Mouse (Mus musculus): ENCODE measurements at regions not wholly inside any gene's neighbourhood (a gene's known extent, or its start where the extent isn't known, plus 50 kb on each side); places are given as distances from the start of the nearest gene placed in this dataset.

- Histone ChIP-seq H3K4me3 (replicated peaks; ENCODE audit: low read length) (no peak overlapping the region), H3K36me3 (ENCODE audit: control insufficient read depth, insufficient read depth, low read length) (no peaks in the 10 kb centered on the region), H3K4me2 (ENCODE audit: low read depth, low read length) (no peak overlapping the region), H3K27ac (ENCODE audit: low read length) (no peak overlapping the region), H3K27me3 (ENCODE audit: control insufficient read depth, insufficient read depth, low read length) (no peaks in the 10 kb centered on the region), H3K9ac (ENCODE audit: low read length) (no peak overlapping the region), H3K4me1 (ENCODE audit: control insufficient read depth, insufficient read depth, low read length) (no peaks in the 10 kb centered on the region), H3K9me3 (replicated peaks; ENCODE audit: control insufficient read depth, low read length) (no peaks in the 10 kb centered on the region)
- no peak for ATAC-seq (ENCODE audit: insufficient read depth, low FRiP score)
- 90% methylated on average over 9 of the region's 9 CpGs for WGBS
These were observed 145.5 kb downstream of the Ppp4r2 start for GRCm38 (mm10) chr6:100978727-100979460.

DNA sequence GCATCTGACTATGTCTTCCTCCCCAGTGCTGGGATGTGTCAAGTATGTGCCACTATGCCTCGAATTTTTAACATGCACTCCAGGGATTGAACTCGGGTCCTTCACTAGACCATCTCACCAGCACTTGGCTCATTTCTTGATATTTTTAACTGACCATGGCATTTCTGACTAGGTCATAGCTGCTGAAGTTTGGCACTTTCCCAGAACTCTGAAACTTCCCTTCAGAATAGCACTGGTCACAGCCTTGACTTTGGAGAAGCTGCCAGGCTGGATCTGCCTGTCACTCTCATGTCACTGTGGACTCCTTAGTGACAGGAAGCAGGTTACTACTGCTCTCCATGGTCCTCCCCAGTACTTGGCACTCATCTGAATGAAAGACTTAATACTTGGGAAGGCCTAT, 146.7 kb downstream of the Ppp4r2 start:
- Histone ChIP-seq H3K36me3 (ENCODE audit: control insufficient read depth, insufficient read depth, low read length) (no peaks in the 10 kb centered on the region), H3K4me3 (replicated peaks; ENCODE audit: low read length) (no peak overlapping the region), H3K27ac (ENCODE audit: low read length) (no peak overlapping the region), H3K9ac (ENCODE audit: low read length) (no peak overlapping the region), H3K9me3 (replicated peaks; ENCODE audit: control insufficient read depth, low read length) (no peaks in the 10 kb centered on the region), H3K27me3 (ENCODE audit: control insufficient read depth, insufficient read depth, low read length) (no peaks in the 10 kb centered on the region), H3K4me1 (ENCODE audit: control insufficient read depth, insufficient read depth, low read length) (peaks cover 4% of the 10 kb centered on the region; the same call in 1 of the 2 replicates), H3K4me2 (ENCODE audit: low read depth, low read length) (no peak overlapping the region)
- ATAC-seq (ENCODE audit: insufficient read depth, low FRiP score), result no peak
- WGBS, result 84% methylated on average over 2 of the region's 2 CpGs

- Histone ChIP-seq H3K9ac (ENCODE audit: low read length) (no peak overlapping the region), H3K4me3 (replicated peaks; ENCODE audit: low read length) (no peak overlapping the region), H3K27me3 (ENCODE audit: control insufficient read depth, insufficient read depth, low read length) (no peaks in the 10 kb centered on the region), H3K4me2 (ENCODE audit: low read depth, low read length) (no peak overlapping the region), H3K4me1 (ENCODE audit: control insufficient read depth, insufficient read depth, low read length) (peaks cover 4% of the 10 kb centered on the region; the same call in 1 of the 2 replicates), H3K36me3 (ENCODE audit: control insufficient read depth, insufficient read depth, low read length) (no peaks in the 10 kb centered on the region), H3K27ac (ENCODE audit: low read length) (no peak overlapping the region), H3K9me3 (replicated peaks; ENCODE audit: control insufficient read depth, low read length) (no peaks in the 10 kb centered on the region)
- no peak; the same call in 1 of the 2 replicates for ATAC-seq (ENCODE audit: insufficient read depth, low FRiP score)
- WGBS, result 33% methylated on average over 7 of the region's 7 CpGs
These were observed 151.4 kb downstream of the Ppp4r2 start for GRCm38 (mm10) chr6:100984861-100985260.

- H3K27ac ChIP-seq (ENCODE audit: low read length), result no peak overlapping the region
- H3K27me3 ChIP-seq (ENCODE audit: control insufficient read depth, insufficient read depth, low read length), result no peaks in the 10 kb centered on the region
- no peaks in the 10 kb centered on the region for H3K36me3 ChIP-seq (ENCODE audit: control insufficient read depth, insufficient read depth, low read length)
- H3K4me2 ChIP-seq (ENCODE audit: low read depth, low read length), result no peak overlapping the region
- H3K4me3 ChIP-seq (replicated peaks; ENCODE audit: low read length), result no peak overlapping the region
- H3K9me3 ChIP-seq (replicated peaks; ENCODE audit: control insufficient read depth, low read length), result no peaks in the 10 kb centered on the region
- 53% methylated on average over 5 of the region's 5 CpGs for WGBS
- no peak for ATAC-seq (ENCODE audit: insufficient read depth, low FRiP score)
- H3K4me1 ChIP-seq (ENCODE audit: control insufficient read depth, insufficient read depth, low read length), result peaks cover 4% of the 10 kb centered on the region; the same call in 1 of the 2 replicates
- H3K9ac ChIP-seq (ENCODE audit: low read length), result no peak overlapping the region
These were observed 152.0 kb downstream of the Ppp4r2 start for GRCm38 (mm10) chr6:100985334-100985937.

DNA sequence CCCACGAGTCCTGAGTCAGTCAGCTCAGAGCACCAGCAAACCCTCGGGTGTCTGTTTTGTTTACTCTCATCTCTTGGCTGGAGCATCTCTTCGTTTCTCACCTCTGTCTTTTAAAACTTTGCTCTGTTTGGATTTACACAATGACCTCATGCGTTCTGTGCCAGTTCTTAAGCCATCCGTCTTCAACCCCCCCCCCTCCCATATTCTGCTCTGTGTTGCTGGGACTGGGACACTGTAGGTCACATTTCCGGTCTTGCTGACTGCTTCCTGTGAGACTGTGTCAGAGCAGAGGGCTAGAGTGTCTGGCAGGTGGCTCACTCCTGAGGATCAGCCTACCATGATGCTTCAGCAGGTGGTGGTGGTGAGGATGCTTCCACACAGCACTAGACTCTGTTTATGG, 155.1 kb downstream of the Ppp4r2 start:
- Histone ChIP-seq H3K9me3 (replicated peaks; ENCODE audit: control insufficient read depth, low read length) (no peaks in the 10 kb centered on the region), H3K4me2 (ENCODE audit: low read depth, low read length) (no peak overlapping the region), H3K36me3 (ENCODE audit: control insufficient read depth, insufficient read depth, low read length) (no peaks in the 10 kb centered on the region), H3K4me1 (ENCODE audit: control insufficient read depth, insufficient read depth, low read length) (peaks cover 4% of the 10 kb centered on the region; the same call in 1 of the 2 replicates), H3K9ac (ENCODE audit: low read length) (no peak overlapping the region), H3K27me3 (ENCODE audit: control insufficient read depth, insufficient read depth, low read length) (no peaks in the 10 kb centered on the region), H3K27ac (ENCODE audit: low read length) (no peak overlapping the region), H3K4me3 (replicated peaks; ENCODE audit: low read length) (no peak overlapping the region)
- WGBS, result 26% methylated on average over 6 of the region's 6 CpGs
- no peak for ATAC-seq (ENCODE audit: insufficient read depth, low FRiP score)

- Histone ChIP-seq H3K36me3 (ENCODE audit: control insufficient read depth, insufficient read depth, low read length) (no peaks in the 10 kb centered on the region), H3K9me3 (replicated peaks; ENCODE audit: control insufficient read depth, low read length) (no peaks in the 10 kb centered on the region), H3K9ac (ENCODE audit: low read length) (no peak overlapping the region), H3K4me2 (ENCODE audit: low read depth, low read length) (no peak overlapping the region), H3K4me1 (ENCODE audit: control insufficient read depth, insufficient read depth, low read length) (no peaks in the 10 kb centered on the region), H3K4me3 (replicated peaks; ENCODE audit: low read length) (no peak overlapping the region), H3K27me3 (ENCODE audit: control insufficient read depth, insufficient read depth, low read length) (no peaks in the 10 kb centered on the region), H3K27ac (ENCODE audit: low read length) (no peak overlapping the region)
- ATAC-seq (ENCODE audit: insufficient read depth, low FRiP score), result no peak
- WGBS, result 89% methylated on average over 1 of the region's 1 CpGs
These were observed 160.0 kb downstream of the Ppp4r2 start for GRCm38 (mm10) chr6:100993421-100993820.

DNA sequence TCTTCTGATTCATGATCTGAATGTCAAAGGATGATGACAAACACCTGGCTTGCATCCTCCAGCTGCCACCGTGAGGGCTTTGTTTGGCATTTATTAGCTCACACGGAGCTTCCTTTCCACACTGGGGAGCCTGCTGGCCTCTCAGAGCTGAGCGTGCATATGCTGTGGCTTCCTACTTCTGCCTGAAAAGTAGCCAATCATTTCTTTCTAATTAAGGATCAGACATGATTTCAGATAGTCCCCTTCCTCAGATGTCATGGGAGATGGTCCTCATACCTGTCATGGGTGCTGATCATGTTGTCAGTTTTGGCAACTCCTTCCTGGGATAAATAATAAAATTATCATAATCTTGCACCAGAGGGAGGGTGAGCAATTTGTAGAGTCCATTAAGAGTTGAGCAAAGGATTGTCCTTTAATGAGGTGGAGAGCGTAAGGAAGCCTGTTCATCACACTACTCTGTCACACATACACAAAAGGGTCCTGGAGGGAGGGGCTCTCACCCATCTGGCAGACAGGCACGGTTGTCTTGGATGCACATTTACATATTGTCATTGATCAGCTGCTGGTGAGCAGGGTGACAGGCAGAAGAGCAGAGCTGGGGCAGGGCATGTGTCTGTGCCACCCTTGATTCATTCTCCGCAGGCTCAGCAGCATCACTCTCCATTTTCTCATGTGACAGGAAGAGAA, 162.6 kb downstream of the Ppp4r2 start:
- Histone ChIP-seq H3K9ac (ENCODE audit: low read length) (no peak overlapping the region), H3K4me1 (ENCODE audit: control insufficient read depth, insufficient read depth, low read length) (no peaks in the 10 kb centered on the region), H3K4me3 (replicated peaks; ENCODE audit: low read length) (no peak overlapping the region), H3K27ac (ENCODE audit: low read length) (no peak overlapping the region), H3K4me2 (ENCODE audit: low read depth, low read length) (no peak overlapping the region), H3K9me3 (replicated peaks; ENCODE audit: control insufficient read depth, low read length) (no peaks in the 10 kb centered on the region), H3K36me3 (ENCODE audit: control insufficient read depth, insufficient read depth, low read length) (no peaks in the 10 kb centered on the region), H3K27me3 (ENCODE audit: control insufficient read depth, insufficient read depth, low read length) (no peaks in the 10 kb centered on the region)
- WGBS, result 43% methylated on average over 6 of the region's 6 CpGs
- ATAC-seq (ENCODE audit: insufficient read depth, low FRiP score), result no peak

- whole genome bisulfite sequencing, result 72% methylated on average over 1 of the region's 1 CpGs
- no peaks in the 10 kb centered on the region for H3K36me3 ChIP-seq (ENCODE audit: control insufficient read depth, insufficient read depth, low read length)
These were observed 164.9 kb downstream of the Ppp4r2 start for GRCm38 (mm10) chr6:100998285-100998684.

GRCm38 (mm10) chr6:101003901-101004300, 170.5 kb downstream of the Ppp4r2 start:
- H3K36me3 ChIP-seq (ENCODE audit: control insufficient read depth, insufficient read depth, low read length), result no peaks in the 10 kb centered on the region
- H3K4me2 ChIP-seq (ENCODE audit: low read depth, low read length), result no peak overlapping the region
- no peak overlapping the region for H3K4me3 ChIP-seq (replicated peaks; ENCODE audit: low read length)
- no peak for ATAC-seq (ENCODE audit: insufficient read depth, low FRiP score)
- no peak overlapping the region for H3K27ac ChIP-seq (ENCODE audit: low read length)
- no peaks in the 10 kb centered on the region for H3K9me3 ChIP-seq (replicated peaks; ENCODE audit: control insufficient read depth, low read length)
- WGBS, result 73% methylated on average over 1 of the region's 1 CpGs
- H3K4me1 ChIP-seq (ENCODE audit: control insufficient read depth, insufficient read depth, low read length), result no peaks in the 10 kb centered on the region
- H3K27me3 ChIP-seq (ENCODE audit: control insufficient read depth, insufficient read depth, low read length), result no peaks in the 10 kb centered on the region
- no peak overlapping the region for H3K9ac ChIP-seq (ENCODE audit: low read length)

More at GRCm38 (mm10) chr6:100998285-100998684, 164.9 kb downstream of the Ppp4r2 start:
- no peak overlapping the region for H3K4me3 ChIP-seq (replicated peaks; ENCODE audit: low read length)
- no peaks in the 10 kb centered on the region for H3K4me1 ChIP-seq (ENCODE audit: control insufficient read depth, insufficient read depth, low read length)
- H3K4me2 ChIP-seq (ENCODE audit: low read depth, low read length), result no peak overlapping the region
- H3K27me3 ChIP-seq (ENCODE audit: control insufficient read depth, insufficient read depth, low read length), result no peaks in the 10 kb centered on the region
- H3K9ac ChIP-seq (ENCODE audit: low read length), result no peak overlapping the region
- H3K27ac ChIP-seq (ENCODE audit: low read length), result no peak overlapping the region
- ATAC-seq (ENCODE audit: insufficient read depth, low FRiP score), result no peak
- no peaks in the 10 kb centered on the region for H3K9me3 ChIP-seq (replicated peaks; ENCODE audit: control insufficient read depth, low read length)

All from stomach, embryonic 16.5 days (tissue).